Mouse (Mus musculus) embryonic fibroblast, embryonic 13.5 days (primary cell): ENCODE results near the gene Ubfd1.

Experiments
- CTCF ChIP-seq: IDR thresholded peaks from 2 replicates; pipeline ENCODE4 v1.5.1; 2011; ENCODE audit warnings: mild to moderate bottlenecking, control low read depth, low read length, moderate library complexity, borderline replicate concordance; ENCODE audit not compliant: insufficient read depth
- POLR2A ChIP-seq: IDR thresholded peaks from 2 replicates; pipeline ENCODE4 v1.6.1; 2011; ENCODE audit warnings: low read depth, mild to moderate bottlenecking, control low read depth, low read length, moderate library complexity

GRCm38 (mm10) chr7:122108206-122108605 lies 41.2 kb downstream of the Ubfd1 start:
- TF ChIP-seq POLR2A, result no peak
- no peak for TF ChIP-seq CTCF
